Mouse (Mus musculus) limb, embryonic 11.5 days (tissue): Measurements from ENCODE around the gene Skiv2l. TPM values are rescaled to one million over a fixed set of nuclear protein-coding genes. Genes with fewer than 3 reads are reported as not detected.

ENCODE experiments used
- ATAC-seq: fragments of 200-750 bp; cut with Nextera tagmentation; 2 replicates; pipeline ENCODE4 v1.8.0; 2017; ENCODE audit warnings: low read depth; ENCODE audit not compliant: insufficient number of reproducible peaks, low FRiP score, low TSS enrichment
- DNase-seq: peaks from one replicate; pipeline ENCODE4 v3.0.0-alpha.2; 2015; ENCODE audit warnings: low spot score
- H3K27ac ChIP-seq: fragments of 300-500 bp; sonication (generic); replicated peaks from 2 replicates; pipeline ENCODE4 v1.5.1; 2014; ENCODE audit warnings: low read depth, mild to moderate bottlenecking, low read length
- H3K27me3 ChIP-seq: fragments of 300-500 bp; sonication (generic); 2 replicates; pipeline ENCODE4 v1.6.1; 2014; ENCODE audit warnings: mild to moderate bottlenecking, low read length, mixed read lengths; ENCODE audit not compliant: control insufficient read depth, insufficient read depth
- H3K36me3 ChIP-seq: fragments of 300-500 bp; sonication (generic); 2 replicates; pipeline ENCODE4 v1.6.1; 2014; ENCODE audit warnings: mild to moderate bottlenecking, low read length, moderate library complexity, mixed read lengths; ENCODE audit not compliant: control insufficient read depth, insufficient read depth
- H3K4me1 ChIP-seq: fragments of 300-500 bp; sonication (generic); 2 replicates; pipeline ENCODE4 v1.6.1; 2014; ENCODE audit warnings: low read length, mixed read lengths; ENCODE audit not compliant: control insufficient read depth, insufficient read depth
- H3K4me2 ChIP-seq: fragments of 300-500 bp; sonication (generic); 2 replicates; pipeline ENCODE4 v1.6.1; 2014; ENCODE audit warnings: low read depth, mild to moderate bottlenecking, moderate library complexity; ENCODE audit not compliant: severe bottlenecking
- H3K4me3 ChIP-seq: fragments of 300-500 bp; sonication (generic); 2 replicates; pipeline ENCODE4 v1.5.1; 2014; ENCODE audit warnings: low read depth, low read length
- H3K9ac ChIP-seq: fragments of 300-500 bp; sonication (generic); 2 replicates; pipeline ENCODE4 v1.6.1; 2014; ENCODE audit warnings: mild to moderate bottlenecking, low read length
- H3K9me3 ChIP-seq: fragments of 300-500 bp; sonication (generic); 2 replicates; pipeline ENCODE4 v1.6.1; 2016; ENCODE audit warnings: low read length; ENCODE audit not compliant: control insufficient read depth
- WGBS: fragments of 180-500 bp; shearing (Covaris S2); extraction: QIAGEN DNeasy Blood & Tissue Kit; methylation state at CpG from one replicate; pipeline ENCODE4 v1.1.7; 2014; 5-methylcytosine and 5-hydroxymethylcytosine counted together
- polyA plus RNA-seq: library from polyadenylated mRNA; unstranded; fragments of >200 nt; fragmentation: Nextera tagmentation; extraction: Ambion mirVana; gene quantifications from 2 replicates; pipeline ENCODE4 v1.2.1, GENCODE M21; 2014

The Skiv2l gene
- polyA plus RNA-seq, 1 experiment from 2014 or later, result 43.2 TPM

DNA sequence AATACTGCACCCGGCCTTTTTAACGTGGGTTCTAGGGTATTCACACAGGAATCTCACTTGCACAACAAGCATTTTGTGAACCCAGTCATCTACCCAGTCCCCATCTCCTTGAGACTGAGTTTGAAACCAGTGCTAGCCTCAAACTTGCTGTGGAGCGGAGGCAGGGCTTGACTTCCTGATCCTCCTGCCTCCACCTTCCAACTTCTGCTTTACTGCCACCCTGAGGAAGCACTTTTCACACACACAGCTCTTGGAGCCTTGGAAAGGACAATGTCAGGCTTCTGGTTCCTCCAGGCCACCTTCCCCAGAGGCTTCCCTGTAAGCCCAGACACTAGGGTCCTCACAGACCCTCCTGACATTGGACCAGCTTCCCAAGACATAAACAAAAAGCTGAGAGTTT, 33.3 kb upstream of the Skiv2l start:
- Histone ChIP-seq H3K9me3 (no peaks in the 10 kb centered on the region), H3K4me1 (no peaks in the 10 kb centered on the region), H3K36me3 (no peaks in the 10 kb centered on the region), H3K4me2 (no peak overlapping the region), H3K4me3 (no peak overlapping the region), H3K27me3 (no peaks in the 10 kb centered on the region), H3K9ac (no peak overlapping the region), H3K27ac (no peak overlapping the region)
- WGBS, result 60% methylated on average over 3 of the region's 3 CpGs
- ATAC-seq (no peak), DNase-seq (no peak)

DNA sequence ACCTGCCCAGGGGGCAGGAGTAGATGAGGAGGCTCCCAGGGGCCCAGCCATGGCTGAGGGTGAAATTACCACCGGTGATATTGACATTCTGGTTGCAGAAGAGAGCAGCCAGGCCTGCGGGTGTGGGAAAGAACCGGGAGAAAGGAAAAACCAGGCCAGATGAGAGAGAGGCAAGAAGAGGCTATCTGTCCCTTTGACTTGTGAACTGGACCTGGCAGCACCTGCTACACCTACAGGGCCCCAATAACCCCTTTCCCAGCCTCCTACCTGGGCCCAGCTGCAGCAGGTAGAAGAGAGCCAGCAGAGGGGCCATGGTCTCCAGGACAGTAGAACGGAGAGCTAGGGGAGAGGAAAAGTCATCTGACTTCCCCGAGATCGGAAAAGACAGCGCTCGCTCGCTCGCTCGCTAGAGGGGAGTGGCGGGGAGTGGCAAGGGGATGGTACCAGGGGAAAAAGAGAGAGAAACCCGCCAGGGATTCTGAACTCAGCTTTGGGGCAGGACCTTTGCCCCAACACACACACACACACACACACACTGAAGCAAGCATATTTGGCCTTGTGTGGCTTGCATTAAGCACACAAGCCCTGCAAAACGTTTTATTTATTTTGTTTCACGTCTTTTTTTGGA, 31.8 kb upstream of the Skiv2l start, which contains the start of gene Gm20547:
TSS of gene Gm20547 (minus strand) at position 360 of the 628 bp plus-strand sequence.
- Histone ChIP-seq H3K27me3 (no peaks in the 10 kb centered on the region), H3K9me3 (no peaks in the 10 kb centered on the region), H3K4me3 (no peak within 1 kb of the TSS), H3K4me2 (peak within 1 kb of the TSS; percentile 22; the same call in 1 of the 2 replicates), H3K27ac (no peak within 1 kb of the TSS), H3K4me1 (no peaks in the 10 kb centered on the region), H3K9ac (no peak within 1 kb of the TSS), H3K36me3 (no peaks in the 10 kb centered on the region)
- ATAC-seq, result no peak
- WGBS, result 10% methylated on average over 15 of the region's 15 CpGs
- no peak for DNase-seq

DNA sequence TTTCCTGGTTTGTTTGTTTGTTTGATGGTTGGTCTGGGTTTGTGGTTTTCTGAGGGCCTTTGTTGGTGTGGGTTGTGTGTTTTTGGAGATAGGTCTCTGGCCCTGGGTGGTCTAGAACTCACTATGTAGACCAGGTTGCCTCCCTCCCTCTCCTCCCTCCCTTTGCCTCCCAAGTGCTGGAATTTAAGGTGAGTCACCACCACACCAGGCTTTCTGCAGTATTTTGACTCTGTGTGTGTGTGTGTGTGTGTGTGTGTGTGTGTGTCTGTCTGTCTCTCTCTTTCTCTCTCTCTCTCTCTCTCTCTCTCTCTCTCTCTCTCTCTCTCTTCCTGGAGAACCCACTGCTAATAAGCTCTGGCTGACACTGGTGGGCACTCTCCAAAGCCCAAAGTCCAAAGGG, 31.2 kb upstream of the Skiv2l start:
- H3K27me3 ChIP-seq, result no peaks in the 10 kb centered on the region
- no peak overlapping the region for H3K9ac ChIP-seq
- H3K4me1 ChIP-seq, result no peaks in the 10 kb centered on the region
- ATAC-seq (no peak), DNase-seq (no peak)
- no peaks in the 10 kb centered on the region for H3K9me3 ChIP-seq
- no peaks in the 10 kb centered on the region for H3K36me3 ChIP-seq
- no peak overlapping the region for H3K4me3 ChIP-seq
- no peak overlapping the region for H3K4me2 ChIP-seq
- H3K27ac ChIP-seq, result no peak overlapping the region

DNA sequence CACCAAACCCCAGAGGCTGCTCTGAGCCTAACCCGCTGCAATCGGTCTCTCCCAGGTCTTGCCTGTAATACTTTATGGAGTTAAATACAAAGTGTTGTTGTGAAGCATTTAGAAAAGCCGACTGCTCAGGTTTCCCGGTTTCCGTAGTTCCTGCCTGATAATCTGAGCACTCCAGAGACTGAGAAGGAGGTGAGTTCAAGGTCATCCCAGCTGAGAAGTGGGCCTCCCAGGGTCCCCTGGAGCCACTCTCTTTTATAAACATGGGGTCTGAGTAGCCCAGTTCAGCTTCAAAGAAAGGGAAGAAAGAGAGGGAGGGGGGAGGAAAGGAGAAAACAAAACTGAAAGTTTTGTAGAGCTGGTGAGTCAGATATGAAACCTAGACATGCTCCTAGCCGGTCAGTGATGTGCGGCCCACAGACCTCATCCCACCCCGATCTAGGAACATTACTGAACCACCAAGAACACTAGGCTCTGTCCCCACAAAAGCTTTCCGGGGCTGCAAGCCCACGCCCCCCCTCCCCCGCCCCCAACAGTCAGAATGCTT, 29.4 kb upstream of the Skiv2l start, which contains the start of gene Zbtb12:
TSS of gene Zbtb12 (plus strand) at position 148 of the 544 bp plus-strand sequence.
- Histone ChIP-seq H3K4me3 (no peak within 1 kb of the TSS), H3K4me2 (no peak within 1 kb of the TSS), H3K9ac (no peak within 1 kb of the TSS), H3K36me3 (no peaks in the 10 kb centered on the region), H3K4me1 (no peaks in the 10 kb centered on the region), H3K27ac (no peak within 1 kb of the TSS), H3K9me3 (no peaks in the 10 kb centered on the region), H3K27me3 (no peaks in the 10 kb centered on the region)
- no peak for ATAC-seq
- WGBS, result 60% methylated on average over 11 of the region's 11 CpGs
- DNase-seq, result no peak

DNA sequence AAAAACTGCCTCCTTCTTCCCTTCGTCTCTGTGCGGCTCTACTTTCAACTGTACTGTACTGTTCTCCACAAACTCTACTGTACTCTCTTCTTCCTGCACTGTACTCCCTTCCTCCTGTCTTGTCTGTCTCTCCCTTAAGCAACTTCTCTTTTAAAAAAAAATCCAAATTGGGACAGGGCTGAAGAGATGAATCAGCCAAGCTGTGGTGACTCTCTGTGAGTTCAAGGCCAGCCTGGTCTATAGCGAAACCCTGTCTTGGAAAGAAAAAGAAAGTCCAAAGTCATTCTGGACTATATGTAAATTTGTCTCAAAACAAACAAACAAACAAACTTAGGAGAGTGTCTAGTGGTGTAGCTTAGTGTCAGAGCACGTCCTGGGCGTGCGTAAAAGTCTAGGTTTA, 24.3 kb upstream of the Skiv2l start:
- Histone ChIP-seq H3K36me3 (no peaks in the 10 kb centered on the region), H3K27ac (no peak overlapping the region), H3K9ac (no peak overlapping the region), H3K4me1 (no peaks in the 10 kb centered on the region), H3K4me3 (no peak overlapping the region), H3K9me3 (no peaks in the 10 kb centered on the region), H3K27me3 (no peaks in the 10 kb centered on the region), H3K4me2 (no peak overlapping the region)
- ATAC-seq, result no peak
- DNase-seq, result no peak
- 91% methylated on average over 6 of the region's 6 CpGs for WGBS

DNA sequence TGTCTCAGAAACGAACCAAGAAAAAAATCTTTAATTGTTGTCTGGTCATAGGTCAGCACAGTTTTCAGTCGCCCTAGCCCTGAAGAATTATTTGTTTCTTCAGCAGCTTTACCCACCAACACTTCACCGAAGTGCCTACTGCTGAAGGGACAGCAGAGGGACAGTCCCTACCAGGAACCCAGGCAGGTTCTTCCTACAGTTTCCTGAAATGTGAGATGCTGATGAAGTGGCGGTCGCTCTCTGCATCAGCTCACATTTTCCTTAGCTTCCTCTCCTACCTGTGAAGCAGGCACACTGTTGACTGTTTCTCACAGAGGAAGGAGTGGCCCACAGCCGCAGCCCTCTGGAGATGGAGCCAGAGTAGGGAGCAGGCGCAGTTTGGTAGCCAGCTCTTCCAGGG, 16.0 kb upstream of the Skiv2l start:
- no peaks in the 10 kb centered on the region for H3K36me3 ChIP-seq
- no peaks in the 10 kb centered on the region for H3K27me3 ChIP-seq
- H3K9me3 ChIP-seq, result no peaks in the 10 kb centered on the region
- no peak overlapping the region for H3K9ac ChIP-seq
- DNase-seq, result no peak
- H3K27ac ChIP-seq, result no peak overlapping the region
- no peak for ATAC-seq
- H3K4me1 ChIP-seq, result no peaks in the 10 kb centered on the region
- no peak overlapping the region for H3K4me3 ChIP-seq
- no peak overlapping the region for H3K4me2 ChIP-seq
- 60% methylated on average over 7 of the region's 7 CpGs for WGBS

DNA sequence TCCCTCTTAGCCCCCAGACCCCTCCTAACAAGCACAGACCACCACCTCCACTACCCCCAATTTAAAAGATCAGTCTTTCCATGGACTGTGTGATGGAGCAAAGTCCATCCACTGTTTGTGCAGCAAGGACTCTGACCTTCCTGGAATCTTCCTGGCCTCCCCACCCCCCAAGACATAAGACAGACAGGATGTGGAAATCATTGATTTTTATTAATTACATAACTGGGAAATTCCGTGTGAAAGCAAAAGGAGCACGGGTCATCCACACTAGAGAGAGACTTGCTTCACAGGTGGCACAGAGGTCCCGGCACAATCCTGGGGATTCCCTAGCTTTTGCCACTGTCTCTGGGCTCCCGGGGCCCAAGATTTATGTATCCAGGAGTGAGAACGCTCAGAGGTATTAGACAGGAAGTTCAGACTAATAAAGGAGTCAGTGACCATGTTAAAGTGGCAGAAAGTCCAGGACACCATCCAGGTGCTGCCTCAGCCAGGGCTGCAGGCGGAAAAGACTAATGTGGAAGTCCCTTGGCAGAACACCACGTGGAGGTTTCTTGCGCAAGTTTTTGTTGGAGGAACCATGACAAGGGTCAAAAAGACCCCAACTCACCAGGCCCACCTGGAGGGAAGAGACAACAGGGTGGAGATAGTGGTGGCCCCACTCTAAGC, 12.5 kb upstream of the Skiv2l start, which contains the start of gene Cfb:
TSS of gene Cfb (minus strand) at position 103 of the 666 bp plus-strand sequence.
- no peak within 1 kb of the TSS for H3K4me3 ChIP-seq
- no peaks in the 10 kb centered on the region for H3K27me3 ChIP-seq
- no peak within 1 kb of the TSS for H3K27ac ChIP-seq
- ATAC-seq, result no peak
- H3K4me1 ChIP-seq, result no peaks in the 10 kb centered on the region
- no peaks in the 10 kb centered on the region for H3K36me3 ChIP-seq
- no peak within 1 kb of the TSS for H3K9ac ChIP-seq
- DNase-seq, result no peak
- WGBS, result 59% methylated on average over 8 of the region's 8 CpGs
- H3K4me2 ChIP-seq, result no peak within 1 kb of the TSS
- no peaks in the 10 kb centered on the region for H3K9me3 ChIP-seq

DNA sequence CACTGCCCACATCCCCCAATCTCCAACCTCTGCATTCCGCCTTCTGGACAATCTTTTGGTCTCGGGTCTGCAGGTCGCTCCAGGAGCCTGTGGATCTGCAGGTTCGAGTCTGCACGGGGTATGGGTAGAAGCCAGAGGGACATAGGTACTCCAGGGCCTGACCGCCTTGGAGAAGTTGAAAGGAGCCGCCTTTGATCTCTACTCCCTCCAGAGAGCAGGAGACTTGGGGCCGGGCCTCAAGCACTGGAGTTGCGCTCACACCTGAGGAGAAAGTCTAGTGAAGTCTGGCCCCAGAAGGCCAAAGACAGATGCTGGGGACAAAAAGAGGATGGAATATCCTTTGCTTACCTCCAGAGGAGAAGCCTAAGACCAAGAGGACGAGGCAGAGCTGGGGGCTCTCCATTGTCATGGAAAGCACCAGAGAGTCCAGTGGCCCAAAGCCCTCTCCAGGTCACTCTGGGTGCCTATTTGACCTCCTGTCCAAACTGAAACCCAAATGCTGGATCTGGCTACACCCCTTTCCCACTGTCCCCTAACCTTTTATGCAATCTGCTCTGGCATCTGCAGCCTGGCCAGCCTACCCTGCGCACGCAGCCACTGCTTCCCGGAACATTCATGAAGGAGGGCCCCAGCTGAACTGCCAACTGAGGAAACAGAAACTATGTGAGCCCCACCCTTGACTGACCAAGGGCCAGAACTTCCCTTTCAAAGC, 11.8 kb upstream of the Skiv2l start:
- Histone ChIP-seq H3K9ac (no peak overlapping the region), H3K9me3 (no peaks in the 10 kb centered on the region), H3K27ac (no peak overlapping the region), H3K4me1 (no peaks in the 10 kb centered on the region), H3K27me3 (no peaks in the 10 kb centered on the region), H3K4me3 (no peak overlapping the region), H3K36me3 (peaks cover 4% of the 10 kb centered on the region; the same call in 1 of the 2 replicates), H3K4me2 (no peak overlapping the region)
- 63% methylated on average over 13 of the region's 13 CpGs for WGBS
- ATAC-seq (no peak), DNase-seq (no peak)
